In genomic region chr6:8209866-8210186, GRCm38 (mm10) we compare ENCODE assay signal across 8 mouse cellular contexts. TPM values are rescaled to one million over a fixed set of nuclear protein-coding genes. Genes with fewer than 3 reads are reported as not detected.
DNase-seq lines count a peak whose midpoint lies in the region; ATAC-seq and TF ChIP-seq lines count a peak whose summit lies in the region.

No protein-coding gene starts in this region.

- H3K4me3 ChIP-seq in kidney, embryonic 16.5 days (ENCODE audit: low read length), result peak overlapping the region; percentile 83
- H3K4me3 ChIP-seq in forebrain, postnatal 0 days (ENCODE audit: low read depth, low read length), result peak overlapping the region; percentile 79
- peak overlapping the region; percentile 87 for H3K4me3 ChIP-seq in liver, embryonic 13.5 days (replicated peaks)
- H3K4me3 ChIP-seq in stomach, postnatal 0 days (ENCODE audit: low read depth, low read length), result peak overlapping the region; percentile 81

- 0 out of 2 replicates have a peak, but pooled peaks have one; percentile 0 for TF ChIP-seq CTCF in forebrain, postnatal 0 days (IDR thresholded peaks at IDR 0.05; ENCODE audit: low read depth)
- TF ChIP-seq CTCF in stomach, postnatal 0 days (IDR thresholded peaks at IDR 0.05; ENCODE audit: low read depth), result no peak

- H3K9me3 ChIP-seq in kidney, embryonic 16.5 days (ENCODE audit: low read length), result no peaks in the 10 kb centered on the region
- H3K9me3 ChIP-seq in forebrain, postnatal 0 days (ENCODE audit: low read length), result no peaks in the 10 kb centered on the region
- H3K9me3 ChIP-seq in liver, embryonic 13.5 days (replicated peaks), result no peaks in the 10 kb centered on the region
- H3K9me3 ChIP-seq in stomach, postnatal 0 days (ENCODE audit: control insufficient read depth, low read length), result no peaks in the 10 kb centered on the region

- no peak; the same call in 1 of the 2 replicates for ATAC-seq in kidney, embryonic 16.5 days (ENCODE audit: low FRiP score, low TSS enrichment)
- ATAC-seq in activated CD4-positive, CD25-positive, alpha-beta regulatory T cell, adult 4 months, result peak; percentile 4
- ATAC-seq in forebrain, postnatal 0 days, result no peak; the same call in 1 of the 2 replicates
- ATAC-seq in liver, embryonic 13.5 days (ENCODE audit: low read depth), result no peak
- no peak for ATAC-seq in stomach, postnatal 0 days (ENCODE audit: low FRiP score, low TSS enrichment)

- H3K36me3 ChIP-seq in kidney, embryonic 16.5 days (ENCODE audit: insufficient read depth, low read length), result peaks cover 8% of the 10 kb centered on the region
- peaks cover 2% of the 10 kb centered on the region; the same call in 1 of the 2 replicates for H3K36me3 ChIP-seq in forebrain, postnatal 0 days (ENCODE audit: insufficient read depth)
- H3K36me3 ChIP-seq in liver, embryonic 13.5 days, result peaks cover 6% of the 10 kb centered on the region
- H3K36me3 ChIP-seq in stomach, postnatal 0 days (ENCODE audit: control insufficient read depth, insufficient read depth, low read length), result no peaks in the 10 kb centered on the region

- H3K27ac ChIP-seq in kidney, embryonic 16.5 days (ENCODE audit: low read length), result peak overlapping the region; percentile 97
- peak overlapping the region; percentile 93 for H3K27ac ChIP-seq in forebrain, postnatal 0 days (ENCODE audit: low read depth, low read length)
- H3K27ac ChIP-seq in liver, embryonic 13.5 days, result peak overlapping the region; percentile 87
- peak overlapping the region; percentile 96 for H3K27ac ChIP-seq in stomach, postnatal 0 days (replicated peaks)

- DNase-seq in kidney, adult 11 months, result no peak
- no peak for DNase-seq in forebrain, postnatal 0 days
- no peak for DNase-seq in liver, embryonic 13.5 days
- DNase-seq in stomach, postnatal 0 days (ENCODE audit: low spot score), result no peak
- no peak for DNase-seq in urinary bladder, postnatal 4 days (ENCODE audit: low spot score in 2 of 2)
- no peak for DNase-seq in layer of hippocampus, postnatal 36 days

- H3K9ac ChIP-seq in kidney, embryonic 16.5 days (replicated peaks; ENCODE audit: low read length), result peak overlapping the region; percentile 93
- H3K9ac ChIP-seq in forebrain, postnatal 0 days, result peak overlapping the region; percentile 94
- peak overlapping the region; percentile 93 for H3K9ac ChIP-seq in liver, embryonic 13.5 days
- H3K9ac ChIP-seq in stomach, postnatal 0 days (ENCODE audit: low read length), result peak overlapping the region; percentile 95

- WGBS in kidney, embryonic 16.5 days, result 10% methylated on average over 10 of the region's 10 CpGs
- 10% methylated on average over 10 of the region's 10 CpGs for WGBS in forebrain, postnatal 0 days
- 7% methylated on average over 10 of the region's 10 CpGs for WGBS in liver, embryonic 13.5 days (ENCODE audit: insufficient replicate concordance)
- WGBS in stomach, postnatal 0 days, result 10% methylated on average over 10 of the region's 10 CpGs

- H3K4me2 ChIP-seq in kidney, embryonic 16.5 days (replicated peaks; ENCODE audit: low read depth, low read length), result peak overlapping the region; percentile 73
- peak overlapping the region; percentile 57 for H3K4me2 ChIP-seq in forebrain, postnatal 0 days (ENCODE audit: low read depth)
- H3K4me2 ChIP-seq in liver, embryonic 13.5 days, result peak overlapping the region; percentile 77
- H3K4me2 ChIP-seq in stomach, postnatal 0 days (replicated peaks; ENCODE audit: low read depth), result peak overlapping the region; percentile 67

- TF ChIP-seq EP300 in stomach, postnatal 0 days (optimal IDR thresholded peaks at IDR 0.05), result no peak

- no peaks in the 10 kb centered on the region for H3K27me3 ChIP-seq in kidney, embryonic 16.5 days (ENCODE audit: insufficient read depth, low read length)
- no peaks in the 10 kb centered on the region for H3K27me3 ChIP-seq in forebrain, postnatal 0 days (ENCODE audit: insufficient read depth, low read length)
- no peaks in the 10 kb centered on the region for H3K27me3 ChIP-seq in liver, embryonic 13.5 days
- no peaks in the 10 kb centered on the region for H3K27me3 ChIP-seq in stomach, postnatal 0 days (ENCODE audit: control insufficient read depth, insufficient read depth, low read length)

- peaks cover 8% of the 10 kb centered on the region; the same call in 1 of the 2 replicates for H3K4me1 ChIP-seq in kidney, embryonic 16.5 days (ENCODE audit: insufficient read depth, low read length)
- H3K4me1 ChIP-seq in forebrain, postnatal 0 days (ENCODE audit: insufficient read depth), result peaks cover 8% of the 10 kb centered on the region; the same call in 1 of the 2 replicates
- peaks cover 13% of the 10 kb centered on the region for H3K4me1 ChIP-seq in liver, embryonic 13.5 days (replicated peaks)
- no peaks in the 10 kb centered on the region for H3K4me1 ChIP-seq in stomach, postnatal 0 days (replicated peaks; ENCODE audit: control insufficient read depth, insufficient read depth)

RNA-seq across cellular contexts. Expression of gene Mios, which starts 0.8 kb away (rescaled TPM):
- 24.0 and 24.4 TPM in 2 replicates for polyA plus RNA-seq in kidney, embryonic 16.5 days (2015; fragmentation: Nextera tagmentation; extraction: Ambion mirVana)
- polyA plus RNA-seq in activated CD4-positive, CD25-positive, alpha-beta regulatory T cell, adult 4 months (2017; shearing (Covaris generic)), result 10 to 100 TPM; 10.6 to 12.7 TPM
- total RNA-seq in forebrain, postnatal 0 days (2014; rRNA removed), result 30.5 and 35.7 TPM in 2 replicates
- 18.2 and 22.4 TPM in 2 replicates for polyA plus RNA-seq in forebrain, postnatal 0 days (2015; fragmentation: Nextera tagmentation; extraction: Ambion mirVana)
- polyA plus RNA-seq in liver, embryonic 13.5 days (2015; fragmentation: Nextera tagmentation; extraction: Ambion mirVana), result 15.8 and 20.0 TPM in 2 replicates
- polyA plus RNA-seq in stomach, postnatal 0 days (2015; fragmentation: Nextera tagmentation; extraction: Ambion mirVana), result 11.9 and 12.7 TPM in 2 replicates
- 10 to 100 TPM; 25.5 TPM for total RNA-seq in layer of hippocampus, postnatal 36 days (2021)

RNA-seq across cellular contexts. Expression of gene Col28a1, which starts 17.4 kb away (rescaled TPM):
- polyA plus RNA-seq in kidney, embryonic 16.5 days (2015; fragmentation: Nextera tagmentation; extraction: Ambion mirVana), result 0.32 and 0.53 TPM in 2 replicates
- polyA plus RNA-seq in activated CD4-positive, CD25-positive, alpha-beta regulatory T cell, adult 4 months (2017; shearing (Covaris generic)), result not detected
- total RNA-seq in forebrain, postnatal 0 days (2014; rRNA removed), result 0.77 and 1.2 TPM in 2 replicates
- polyA plus RNA-seq in forebrain, postnatal 0 days (2015; fragmentation: Nextera tagmentation; extraction: Ambion mirVana), result 0.52 and 1.1 TPM in 2 replicates
- polyA plus RNA-seq in liver, embryonic 13.5 days (2015; fragmentation: Nextera tagmentation; extraction: Ambion mirVana), result 0.02 and 0.05 TPM in 2 replicates
- 1.2 and 1.4 TPM in 2 replicates for polyA plus RNA-seq in stomach, postnatal 0 days (2015; fragmentation: Nextera tagmentation; extraction: Ambion mirVana)
- total RNA-seq in layer of hippocampus, postnatal 36 days (2021), result under 1 TPM; 0.22 to 0.23 TPM

RNA-seq across cellular contexts. Expression of gene Rpa3, which starts 49.1 kb away (rescaled TPM):
- 135 and 149 TPM in 2 replicates for polyA plus RNA-seq in kidney, embryonic 16.5 days (2015; fragmentation: Nextera tagmentation; extraction: Ambion mirVana)
- polyA plus RNA-seq in activated CD4-positive, CD25-positive, alpha-beta regulatory T cell, adult 4 months (2017; shearing (Covaris generic)), result 10 to 100 TPM; 81.7 to 86.6 TPM
- 34.7 and 38.1 TPM in 2 replicates for total RNA-seq in forebrain, postnatal 0 days (2014; rRNA removed)
- 36.0 and 44.4 TPM in 2 replicates for polyA plus RNA-seq in forebrain, postnatal 0 days (2015; fragmentation: Nextera tagmentation; extraction: Ambion mirVana)
- 127 and 158 TPM in 2 replicates for polyA plus RNA-seq in liver, embryonic 13.5 days (2015; fragmentation: Nextera tagmentation; extraction: Ambion mirVana)
- 96.9 and 99.5 TPM in 2 replicates for polyA plus RNA-seq in stomach, postnatal 0 days (2015; fragmentation: Nextera tagmentation; extraction: Ambion mirVana)
- 10 to 100 TPM; 13.7 to 17.8 TPM for total RNA-seq in layer of hippocampus, postnatal 36 days (2021)

RNA-seq across cellular contexts. Expression of gene Umad1, which starts 49.3 kb away (rescaled TPM):
- 25.5 and 27.4 TPM in 2 replicates for polyA plus RNA-seq in kidney, embryonic 16.5 days (2015; fragmentation: Nextera tagmentation; extraction: Ambion mirVana)
- 10 to 100 TPM; 10.3 to 12.0 TPM for polyA plus RNA-seq in activated CD4-positive, CD25-positive, alpha-beta regulatory T cell, adult 4 months (2017; shearing (Covaris generic))
- 16.3 and 24.4 TPM in 2 replicates for total RNA-seq in forebrain, postnatal 0 days (2014; rRNA removed)
- polyA plus RNA-seq in forebrain, postnatal 0 days (2015; fragmentation: Nextera tagmentation; extraction: Ambion mirVana), result 41.9 and 50.5 TPM in 2 replicates
- polyA plus RNA-seq in liver, embryonic 13.5 days (2015; fragmentation: Nextera tagmentation; extraction: Ambion mirVana), result 15.7 and 19.9 TPM in 2 replicates
- 17.9 and 18.8 TPM in 2 replicates for polyA plus RNA-seq in stomach, postnatal 0 days (2015; fragmentation: Nextera tagmentation; extraction: Ambion mirVana)
- 10 to 100 TPM; 30.7 to 39.7 TPM for total RNA-seq in layer of hippocampus, postnatal 36 days (2021)

RNA-seq across cellular contexts. Expression of gene Gm45062, which starts 49.4 kb away (rescaled TPM):
- 13.3 and 14.7 TPM in 2 replicates for polyA plus RNA-seq in kidney, embryonic 16.5 days (2015; fragmentation: Nextera tagmentation; extraction: Ambion mirVana)
- polyA plus RNA-seq in activated CD4-positive, CD25-positive, alpha-beta regulatory T cell, adult 4 months (2017; shearing (Covaris generic)), result 10 to 100 TPM; 42.6 to 44.3 TPM
- total RNA-seq in forebrain, postnatal 0 days (2014; rRNA removed), result 1.4 and 1.8 TPM in 2 replicates
- polyA plus RNA-seq in forebrain, postnatal 0 days (2015; fragmentation: Nextera tagmentation; extraction: Ambion mirVana), result 4.4 and 5.4 TPM in 2 replicates
- 1.4 and 1.5 TPM in 2 replicates for polyA plus RNA-seq in liver, embryonic 13.5 days (2015; fragmentation: Nextera tagmentation; extraction: Ambion mirVana)
- 1.9 and 2.3 TPM in 2 replicates for polyA plus RNA-seq in stomach, postnatal 0 days (2015; fragmentation: Nextera tagmentation; extraction: Ambion mirVana)
- 1 to 10 TPM in 1 of 2 experiments, not detected in 1; 2.2 TPM for total RNA-seq in layer of hippocampus, postnatal 36 days (2021)
